Mouse (Mus musculus): Measurements from ENCODE around the gene Zswim5. TPM values are rescaled to one million over a fixed set of nuclear protein-coding genes. Genes with fewer than 3 reads are reported as not detected.
"Not testable (repeated sequence)": the region's sequence is repeated elsewhere in the genome, so short reads cannot be mapped to it uniquely, and the experiment has no call there.

The Zswim5 gene
- polyA plus RNA-seq (2015; fragmentation: Nextera tagmentation; extraction: Ambion mirVana): 1.6 and 2.1 TPM in 2 replicates

DNA sequence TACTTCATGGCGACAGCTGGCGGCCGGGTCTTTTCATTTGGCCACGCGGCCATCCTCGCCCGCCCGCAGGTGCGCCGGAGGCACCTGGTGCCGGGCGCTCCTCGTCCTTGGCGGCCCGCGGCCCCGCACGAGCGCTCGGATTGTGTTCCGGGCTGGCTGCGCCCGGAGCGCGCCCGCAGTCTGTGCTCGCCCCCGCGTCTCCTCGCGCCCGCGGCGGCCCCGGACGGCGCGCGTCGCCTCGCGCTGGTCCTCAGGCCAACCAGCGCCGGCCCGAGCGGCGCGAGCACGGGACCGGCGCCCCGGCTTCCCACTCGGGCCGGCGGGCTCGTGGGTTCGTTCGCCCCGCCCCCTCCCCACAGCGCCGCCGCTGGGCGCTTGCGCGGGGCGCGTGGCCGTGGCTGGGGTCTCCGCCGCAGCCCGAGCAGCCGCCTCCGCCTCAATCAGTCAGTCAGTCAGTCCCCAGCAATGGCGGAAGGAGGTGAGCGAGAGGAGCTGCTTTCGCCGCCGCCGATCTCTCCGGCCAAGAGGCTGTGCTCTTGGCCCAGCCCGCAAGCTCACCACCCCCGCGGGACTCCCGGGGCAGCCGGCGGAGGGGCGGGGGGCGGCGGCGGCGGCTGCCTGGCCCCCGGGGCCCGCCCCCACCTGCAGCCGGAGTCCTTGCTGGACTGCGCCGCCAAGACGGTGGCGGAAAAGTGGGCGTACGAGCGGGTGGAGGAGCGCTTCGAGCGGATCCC, at the start of gene Zswim5:
Gene Zswim5 (plus strand): TSS at position 382 of the 734 bp plus-strand sequence.
- under 1% methylated on average over 81 of the region's 104 CpGs for WGBS

DNA sequence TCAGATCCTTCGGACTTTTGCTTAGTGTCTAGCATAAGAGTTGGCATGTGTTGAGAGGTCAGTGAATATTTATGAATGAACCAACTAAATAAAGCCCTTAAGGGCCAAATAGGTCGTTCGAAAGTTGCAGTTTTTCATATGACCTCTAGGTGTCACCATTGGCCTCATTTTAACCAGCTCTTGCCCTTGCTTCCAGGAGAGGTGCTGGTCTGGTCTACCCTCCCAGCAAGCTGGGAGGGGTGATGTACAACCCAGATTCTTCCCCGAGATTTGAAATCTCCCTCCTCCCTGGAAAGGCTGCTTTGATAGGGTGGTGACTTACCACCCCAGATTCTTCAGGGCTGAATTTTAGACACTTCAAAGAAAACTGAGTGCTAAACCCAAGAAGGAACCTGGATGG, 49.4 kb upstream of the Zswim5 start:
- H3K9me3 ChIP-seq (ENCODE audit: low read length): no peaks in the 10 kb centered on the region
- peaks cover 16% of the 10 kb centered on the region for H3K4me1 ChIP-seq (ENCODE audit: insufficient read depth, low read length)
- H3K9ac ChIP-seq (replicated peaks; ENCODE audit: low read length): no peak overlapping the region
- H3K27me3 ChIP-seq (ENCODE audit: insufficient read depth, low read length): no peaks in the 10 kb centered on the region
- H3K27ac ChIP-seq (ENCODE audit: low read length): no peak overlapping the region
- 0 out of 2 replicates have a peak, but pooled peaks have one; percentile 24 for ATAC-seq (ENCODE audit: low FRiP score, low TSS enrichment)
- H3K4me3 ChIP-seq (ENCODE audit: low read length): no peak overlapping the region
- WGBS: 3% methylated on average over 4 of the region's 4 CpGs
- no peaks in the 10 kb centered on the region for H3K36me3 ChIP-seq (ENCODE audit: insufficient read depth, low read length)
- no peak overlapping the region for H3K4me2 ChIP-seq (replicated peaks; ENCODE audit: low read depth, low read length)

More for the DNA sequence above, at the start of gene Zswim5:
- Histone ChIP-seq H3K27me3 (ENCODE audit: insufficient read depth, low read length) (peaks cover 4% of the 10 kb centered on the region; the same call in 1 of the 2 replicates), H3K4me1 (ENCODE audit: insufficient read depth, low read length) (peaks cover 6% of the 10 kb centered on the region; the same call in 1 of the 2 replicates), H3K9ac (replicated peaks; ENCODE audit: low read length) (peak within 1 kb of the TSS; percentile 82), H3K36me3 (ENCODE audit: insufficient read depth, low read length) (no peaks in the 10 kb centered on the region), H3K9me3 (ENCODE audit: low read length) (no peaks in the 10 kb centered on the region), H3K27ac (ENCODE audit: low read length) (peak within 1 kb of the TSS; percentile 90), H3K4me3 (ENCODE audit: low read length) (peak within 1 kb of the TSS; percentile 84), H3K4me2 (replicated peaks; ENCODE audit: low read depth, low read length) (peak within 1 kb of the TSS; percentile 90)
- ATAC-seq (ENCODE audit: low FRiP score, low TSS enrichment): peak; percentile 92

- Histone ChIP-seq H3K4me1 (ENCODE audit: insufficient read depth, low read length) (peaks cover 16% of the 10 kb centered on the region), H3K9me3 (ENCODE audit: low read length) (no peaks in the 10 kb centered on the region), H3K9ac (replicated peaks; ENCODE audit: low read length) (no peak overlapping the region), H3K36me3 (ENCODE audit: insufficient read depth, low read length) (no peaks in the 10 kb centered on the region), H3K27me3 (ENCODE audit: insufficient read depth, low read length) (no peaks in the 10 kb centered on the region), H3K4me2 (replicated peaks; ENCODE audit: low read depth, low read length) (no peak overlapping the region), H3K27ac (ENCODE audit: low read length) (peak overlapping the region; percentile 1; the same call in 1 of the 2 replicates), H3K4me3 (ENCODE audit: low read length) (no peak overlapping the region)
- no peak for ATAC-seq (ENCODE audit: low FRiP score, low TSS enrichment)
- WGBS: 44% methylated on average over 6 of the region's 6 CpGs
Observed at GRCm38 (mm10) chr4:116829364-116830069, 47.7 kb upstream of the Zswim5 start.

DNA sequence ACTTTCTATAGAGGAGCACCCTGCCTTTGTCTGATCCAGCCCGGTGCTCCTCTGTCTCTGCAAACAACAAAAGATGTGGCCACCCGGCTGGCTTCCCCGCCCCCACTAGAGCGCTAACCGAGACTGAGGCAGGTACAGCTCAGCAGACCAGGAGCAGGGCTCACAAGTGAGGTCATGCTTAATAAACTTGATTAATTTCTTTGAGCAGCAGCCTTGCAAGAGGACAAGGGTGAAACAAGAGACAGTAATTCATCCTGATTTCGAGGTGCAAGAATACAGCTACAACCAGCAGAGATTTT, 47.2 kb upstream of the Zswim5 start:
- Histone ChIP-seq H3K4me3 (ENCODE audit: low read length) (no peak overlapping the region), H3K4me2 (replicated peaks; ENCODE audit: low read depth, low read length) (no peak overlapping the region), H3K27me3 (ENCODE audit: insufficient read depth, low read length) (no peaks in the 10 kb centered on the region), H3K9me3 (ENCODE audit: low read length) (no peaks in the 10 kb centered on the region), H3K27ac (ENCODE audit: low read length) (0 out of 2 replicates have a peak overlapping the region, but pooled peaks have one; percentile 1), H3K9ac (replicated peaks; ENCODE audit: low read length) (no peak overlapping the region), H3K4me1 (ENCODE audit: insufficient read depth, low read length) (peaks cover 15% of the 10 kb centered on the region), H3K36me3 (ENCODE audit: insufficient read depth, low read length) (no peaks in the 10 kb centered on the region)
- WGBS: 6% methylated on average over 6 of the region's 6 CpGs
- ATAC-seq (ENCODE audit: low FRiP score, low TSS enrichment): peak; percentile 82

DNA sequence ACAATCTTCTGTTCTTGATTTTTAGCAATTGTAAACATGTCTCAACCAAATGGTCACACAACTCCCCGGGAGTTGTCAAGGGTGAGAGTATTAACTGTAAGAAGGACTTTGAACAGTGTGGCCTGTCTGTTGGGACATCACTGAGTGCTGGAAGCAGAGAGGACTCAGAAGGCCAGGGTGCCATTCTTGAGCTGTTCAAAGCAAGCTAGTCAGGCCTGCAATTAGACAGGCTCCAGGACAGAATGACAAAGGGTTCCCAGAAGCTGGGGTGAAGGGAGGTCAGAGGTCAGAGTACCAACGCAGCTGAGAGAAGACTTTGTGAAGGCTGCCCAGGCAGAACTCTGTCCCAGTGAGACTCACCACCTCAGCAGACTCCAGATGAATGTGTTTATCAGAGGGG, 38.2 kb upstream of the Zswim5 start:
- H3K4me3 ChIP-seq (ENCODE audit: low read length): no peak overlapping the region
- no peaks in the 10 kb centered on the region for H3K36me3 ChIP-seq (ENCODE audit: insufficient read depth, low read length)
- ATAC-seq (ENCODE audit: low FRiP score, low TSS enrichment): no peak
- H3K4me1 ChIP-seq (ENCODE audit: insufficient read depth, low read length): no peaks in the 10 kb centered on the region
- 0 out of 2 replicates have a peak, but pooled peaks cover 10% of the 10 kb centered on the region for H3K27me3 ChIP-seq (ENCODE audit: insufficient read depth, low read length)
- no peak overlapping the region for H3K27ac ChIP-seq (ENCODE audit: low read length)
- no peak overlapping the region for H3K9ac ChIP-seq (replicated peaks; ENCODE audit: low read length)
- 25% methylated on average over 2 of the region's 2 CpGs for WGBS
- H3K9me3 ChIP-seq (ENCODE audit: low read length): no peaks in the 10 kb centered on the region
- no peak overlapping the region for H3K4me2 ChIP-seq (replicated peaks; ENCODE audit: low read depth, low read length)

- H3K4me2 ChIP-seq (replicated peaks; ENCODE audit: low read depth, low read length): peak overlapping the region; percentile 34
- not testable (repeated sequence) for H3K27ac ChIP-seq (ENCODE audit: low read length); ATAC-seq (ENCODE audit: low FRiP score, low TSS enrichment); H3K36me3 ChIP-seq (ENCODE audit: insufficient read depth, low read length); H3K9ac ChIP-seq (replicated peaks; ENCODE audit: low read length); H3K9me3 ChIP-seq (ENCODE audit: low read length); H3K4me1 ChIP-seq (ENCODE audit: insufficient read depth, low read length); H3K27me3 ChIP-seq (ENCODE audit: insufficient read depth, low read length); H3K4me3 ChIP-seq (ENCODE audit: low read length)
- WGBS: 21% methylated on average over 21 of the region's 29 CpGs
Observed at GRCm38 (mm10) chr4:116840096-116840495, 37.1 kb upstream of the Zswim5 start.

DNA sequence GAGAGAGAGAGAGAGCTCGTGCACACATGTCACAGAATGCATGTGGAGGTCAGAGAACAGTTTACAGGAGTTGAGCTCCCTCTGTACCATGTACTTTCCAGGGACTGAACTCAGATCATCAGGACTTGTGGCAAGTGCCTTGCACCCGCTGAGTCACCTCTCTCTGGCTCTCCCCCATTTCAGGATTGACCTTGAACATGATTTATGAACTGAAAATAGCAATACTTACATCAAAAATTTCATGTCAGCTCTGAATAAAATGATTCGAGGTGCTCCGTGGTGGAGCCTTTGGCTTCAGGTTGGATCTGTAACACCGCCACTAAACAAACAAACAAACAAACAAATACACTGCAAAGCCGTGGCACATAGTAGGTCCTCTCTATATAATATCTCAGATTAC, 36.3 kb upstream of the Zswim5 start:
- 0 out of 2 replicates have a peak, but pooled peaks cover 10% of the 10 kb centered on the region for H3K27me3 ChIP-seq (ENCODE audit: insufficient read depth, low read length)
- ATAC-seq (ENCODE audit: low FRiP score, low TSS enrichment): no peak
- WGBS: 81% methylated on average over 6 of the region's 6 CpGs
- no peak overlapping the region for H3K9ac ChIP-seq (replicated peaks; ENCODE audit: low read length)
- no peaks in the 10 kb centered on the region for H3K4me1 ChIP-seq (ENCODE audit: insufficient read depth, low read length)
- H3K9me3 ChIP-seq (ENCODE audit: low read length): 0 out of 2 replicates have a peak, but pooled peaks cover 4% of the 10 kb centered on the region
- no peak overlapping the region for H3K4me3 ChIP-seq (ENCODE audit: low read length)
- no peak overlapping the region for H3K4me2 ChIP-seq (replicated peaks; ENCODE audit: low read depth, low read length)
- H3K27ac ChIP-seq (ENCODE audit: low read length): no peak overlapping the region
- H3K36me3 ChIP-seq (ENCODE audit: insufficient read depth, low read length): no peaks in the 10 kb centered on the region

- WGBS: 95% methylated on average over 3 of the region's 3 CpGs
- ATAC-seq (ENCODE audit: low FRiP score, low TSS enrichment): no peak
- Histone ChIP-seq H3K27me3 (ENCODE audit: insufficient read depth, low read length) (0 out of 2 replicates have a peak, but pooled peaks cover 8% of the 10 kb centered on the region), H3K4me3 (ENCODE audit: low read length) (no peak overlapping the region), H3K9me3 (ENCODE audit: low read length) (0 out of 2 replicates have a peak, but pooled peaks cover 4% of the 10 kb centered on the region), H3K4me2 (replicated peaks; ENCODE audit: low read depth, low read length) (no peak overlapping the region), H3K9ac (replicated peaks; ENCODE audit: low read length) (no peak overlapping the region), H3K4me1 (ENCODE audit: insufficient read depth, low read length) (no peaks in the 10 kb centered on the region), H3K36me3 (ENCODE audit: insufficient read depth, low read length) (no peaks in the 10 kb centered on the region), H3K27ac (ENCODE audit: low read length) (no peak overlapping the region)
Observed at GRCm38 (mm10) chr4:116844324-116844723, 32.9 kb upstream of the Zswim5 start.

DNA sequence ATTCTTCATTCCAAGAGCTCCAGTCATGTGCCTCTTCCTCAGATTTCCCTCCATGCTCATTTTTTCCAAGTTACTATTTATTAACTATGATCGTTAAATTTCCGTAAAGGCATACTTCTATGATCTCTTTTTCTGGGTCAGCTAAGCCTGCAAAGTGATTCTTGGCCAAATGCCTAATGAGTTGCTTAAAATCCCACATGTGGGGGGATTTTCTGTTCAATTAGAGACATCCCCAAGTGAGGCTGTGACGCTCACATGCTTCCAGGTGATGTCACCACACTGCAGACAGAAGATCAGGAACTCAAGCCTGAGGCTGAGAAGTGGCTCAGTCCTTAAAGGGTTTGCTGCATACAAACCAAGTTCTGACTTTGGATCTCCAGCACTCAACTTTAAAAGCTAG, 27.3 kb upstream of the Zswim5 start:
- no peaks in the 10 kb centered on the region for H3K4me1 ChIP-seq (ENCODE audit: insufficient read depth, low read length)
- 72% methylated on average over 3 of the region's 3 CpGs for WGBS

DNA sequence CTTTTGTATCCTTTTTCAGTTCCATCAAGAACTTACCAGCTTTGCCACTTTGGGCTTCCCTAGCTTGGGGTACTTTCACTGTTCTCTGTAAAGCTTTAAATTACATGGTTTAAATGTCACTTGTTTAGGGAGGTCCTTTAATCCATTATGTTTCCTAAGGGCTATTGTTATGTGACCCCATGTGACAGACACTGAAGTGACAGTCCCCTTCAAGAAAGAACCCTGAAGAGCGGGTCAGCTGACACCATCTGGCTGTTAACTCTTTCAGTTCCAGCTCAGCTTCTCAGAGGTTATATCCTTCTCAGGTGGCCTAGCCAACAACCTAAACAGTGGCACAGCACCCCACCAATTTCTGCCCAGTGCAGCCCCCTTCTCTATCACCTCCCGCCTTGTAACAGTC, 22.9 kb upstream of the Zswim5 start:
- whole genome bisulfite sequencing: 38% methylated on average over 2 of the region's 2 CpGs
- no peaks in the 10 kb centered on the region for H3K9me3 ChIP-seq (ENCODE audit: low read length)
- H3K27ac ChIP-seq (ENCODE audit: low read length): no peak overlapping the region
- H3K4me2 ChIP-seq (replicated peaks; ENCODE audit: low read depth, low read length): no peak overlapping the region
- no peak overlapping the region for H3K4me3 ChIP-seq (ENCODE audit: low read length)
- H3K36me3 ChIP-seq (ENCODE audit: insufficient read depth, low read length): no peaks in the 10 kb centered on the region
- ATAC-seq (ENCODE audit: low FRiP score, low TSS enrichment): no peak
- 0 out of 2 replicates have a peak, but pooled peaks cover 3% of the 10 kb centered on the region for H3K4me1 ChIP-seq (ENCODE audit: insufficient read depth, low read length)
- H3K9ac ChIP-seq (replicated peaks; ENCODE audit: low read length): no peak overlapping the region
- no peaks in the 10 kb centered on the region for H3K27me3 ChIP-seq (ENCODE audit: insufficient read depth, low read length)

More for the DNA sequence above, 27.3 kb upstream of the Zswim5 start:
- H3K27me3 ChIP-seq (ENCODE audit: insufficient read depth, low read length): no peaks in the 10 kb centered on the region
- no peaks in the 10 kb centered on the region for H3K9me3 ChIP-seq (ENCODE audit: low read length)
- no peak overlapping the region for H3K4me2 ChIP-seq (replicated peaks; ENCODE audit: low read depth, low read length)
- no peak for ATAC-seq (ENCODE audit: low FRiP score, low TSS enrichment)
- H3K36me3 ChIP-seq (ENCODE audit: insufficient read depth, low read length): no peaks in the 10 kb centered on the region
- H3K9ac ChIP-seq (replicated peaks; ENCODE audit: low read length): no peak overlapping the region
- H3K4me3 ChIP-seq (ENCODE audit: low read length): no peak overlapping the region
- H3K27ac ChIP-seq (ENCODE audit: low read length): no peak overlapping the region

Data from kidney, embryonic 16.5 days (tissue).